In the genomic region with DNA sequence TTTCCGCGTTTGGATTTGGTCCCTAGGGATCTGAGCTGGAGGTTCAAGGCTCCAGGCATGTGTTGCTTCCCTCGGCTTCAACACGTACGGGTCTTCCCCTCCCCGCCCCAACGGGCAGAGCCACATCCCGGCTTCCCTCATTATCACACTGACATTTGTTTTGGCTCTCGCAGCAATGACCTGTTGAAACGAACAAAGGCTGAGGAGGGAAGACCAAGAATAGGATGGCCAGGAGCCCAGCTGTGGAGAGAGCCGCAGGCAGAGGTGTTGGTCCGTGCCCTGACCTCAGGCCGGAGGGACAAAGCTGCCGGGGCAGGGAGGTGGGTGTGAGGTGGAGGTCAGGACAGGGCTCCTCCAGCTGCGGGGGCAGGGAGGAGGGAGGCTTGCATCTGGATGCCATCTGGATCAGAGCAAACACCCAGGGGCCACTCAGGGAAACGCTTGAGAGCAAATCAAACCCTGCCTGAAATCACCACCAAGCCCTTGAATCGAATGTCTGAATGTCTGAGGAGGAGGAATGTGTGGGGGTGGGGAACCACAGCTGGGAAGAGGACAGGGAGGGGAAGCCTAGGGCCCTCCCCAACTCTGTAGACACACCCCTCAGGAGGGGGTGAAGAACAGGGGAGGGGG, we compare ENCODE assay signal across 8 mouse cellular contexts.
DNase-seq lines count a peak whose midpoint lies in the region; ATAC-seq and TF ChIP-seq lines count a peak whose summit lies in the region.

No protein-coding gene starts in this region.

- peak overlapping the region; percentile 45 for H3K4me2 ChIP-seq in embryonic facial prominence, embryonic 13.5 days
- no peak overlapping the region; the same call in 1 of the 2 replicates for H3K4me2 ChIP-seq in intestine, embryonic 15.5 days (replicated peaks)
- peak overlapping the region; percentile 9; the same call in 1 of the 2 replicates for H3K4me2 ChIP-seq in liver, embryonic 14.5 days (ENCODE audit: low read depth)
- no peak overlapping the region for H3K4me2 ChIP-seq in stomach, postnatal 0 days (replicated peaks; ENCODE audit: low read depth)

- peak overlapping the region; percentile 84 for H3K27ac ChIP-seq in embryonic facial prominence, embryonic 13.5 days
- 0 out of 2 replicates have a peak overlapping the region, but pooled peaks have one; percentile 4 for H3K27ac ChIP-seq in intestine, embryonic 15.5 days
- no peak overlapping the region for H3K27ac ChIP-seq in liver, embryonic 14.5 days
- H3K27ac ChIP-seq in stomach, postnatal 0 days (replicated peaks): peak overlapping the region; percentile 70; the same call in 1 of the 2 replicates
- H3K27ac ChIP-seq in left cerebral cortex, adult 2 months: no peak overlapping the region

- intact Hi-C loops in left cerebral cortex, adult 2 months (cut with DNase I): no loop called here

- no peaks in the 10 kb centered on the region for H3K27me3 ChIP-seq in embryonic facial prominence, embryonic 13.5 days
- no peaks in the 10 kb centered on the region for H3K27me3 ChIP-seq in intestine, embryonic 15.5 days (replicated peaks)
- H3K27me3 ChIP-seq in liver, embryonic 14.5 days (ENCODE audit: control insufficient read depth, insufficient read depth, low read length): no peaks in the 10 kb centered on the region
- H3K27me3 ChIP-seq in stomach, postnatal 0 days (ENCODE audit: control insufficient read depth, insufficient read depth, low read length): no peaks in the 10 kb centered on the region

- TF ChIP-seq CTCF in liver, embryonic 14.5 days (IDR thresholded peaks at IDR 0.05; ENCODE audit: low read depth): no peak
- no peak for TF ChIP-seq CTCF in stomach, postnatal 0 days (IDR thresholded peaks at IDR 0.05; ENCODE audit: low read depth)
- no peak for TF ChIP-seq CTCF in left cerebral cortex, adult 2 months (IDR thresholded peaks at IDR 0.05)

- H3K4me1 ChIP-seq in embryonic facial prominence, embryonic 13.5 days: peaks cover 41% of the 10 kb centered on the region
- H3K4me1 ChIP-seq in intestine, embryonic 15.5 days (replicated peaks): peaks cover 29% of the 10 kb centered on the region
- peaks cover 0 to 2% of the 10 kb centered on the region in 2 experiments; a peak in 2 of 4 replicates for H3K4me1 ChIP-seq in liver, embryonic 14.5 days (replicated peaks; ENCODE audit: control insufficient read depth in 2 of 2, insufficient read depth in 2 of 2, low read length in 1 of 2)
- H3K4me1 ChIP-seq in stomach, postnatal 0 days (replicated peaks; ENCODE audit: control insufficient read depth, insufficient read depth): peaks cover 9% of the 10 kb centered on the region; the same call in 1 of the 2 replicates

- no peak overlapping the region for H3K4me3 ChIP-seq in embryonic facial prominence, embryonic 13.5 days
- no peak overlapping the region for H3K4me3 ChIP-seq in intestine, embryonic 15.5 days (replicated peaks)
- H3K4me3 ChIP-seq in liver, embryonic 14.5 days (ENCODE audit: insufficient read depth in 1 of 2, low read depth in 2 of 2, low read length in 2 of 2): no peak overlapping the region
- no peak overlapping the region for H3K4me3 ChIP-seq in stomach, postnatal 0 days (ENCODE audit: low read depth, low read length)
- H3K4me3 ChIP-seq in left cerebral cortex, adult 2 months: no peak overlapping the region

- no peaks in the 10 kb centered on the region for H3K36me3 ChIP-seq in embryonic facial prominence, embryonic 13.5 days
- H3K36me3 ChIP-seq in intestine, embryonic 15.5 days: no peaks in the 10 kb centered on the region
- no peaks in the 10 kb centered on the region for H3K36me3 ChIP-seq in liver, embryonic 14.5 days (replicated peaks; ENCODE audit: control insufficient read depth, insufficient read depth, low read depth)
- H3K36me3 ChIP-seq in stomach, postnatal 0 days (ENCODE audit: control insufficient read depth, insufficient read depth, low read length): no peaks in the 10 kb centered on the region

- WGBS in embryonic facial prominence, embryonic 13.5 days: 2% methylated on average over 17 of the region's 17 CpGs
- WGBS in intestine, embryonic 15.5 days: 17% methylated on average over 17 of the region's 17 CpGs
- WGBS in liver, embryonic 14.5 days (ENCODE audit: insufficient replicate concordance): 15% methylated on average over 17 of the region's 17 CpGs
- WGBS in stomach, postnatal 0 days: 22% methylated on average over 17 of the region's 17 CpGs

- no peaks in the 10 kb centered on the region for H3K9me3 ChIP-seq in embryonic facial prominence, embryonic 13.5 days
- H3K9me3 ChIP-seq in intestine, embryonic 15.5 days: no peaks in the 10 kb centered on the region
- H3K9me3 ChIP-seq in liver, embryonic 14.5 days (ENCODE audit: control insufficient read depth, low read length): no peaks in the 10 kb centered on the region
- H3K9me3 ChIP-seq in stomach, postnatal 0 days (ENCODE audit: control insufficient read depth, low read length): no peaks in the 10 kb centered on the region

- TF ChIP-seq EP300 in liver, embryonic 14.5 days (IDR thresholded peaks at IDR 0.05; ENCODE audit: low read depth): no peak
- no peak for TF ChIP-seq EP300 in stomach, postnatal 0 days (optimal IDR thresholded peaks at IDR 0.05)

- ATAC-seq in embryonic facial prominence, embryonic 13.5 days (ENCODE audit: insufficient number of reproducible peaks, insufficient read depth, low FRiP score, low TSS enrichment, low read depth): 0 out of 2 replicates have a peak, but pooled peaks have one; percentile 46
- no peak for ATAC-seq in intestine, embryonic 15.5 days
- ATAC-seq in liver, embryonic 14.5 days (ENCODE audit: insufficient read depth): no peak
- ATAC-seq in stomach, postnatal 0 days (ENCODE audit: low FRiP score, low TSS enrichment): no peak

- DNase-seq in NIH3T3 (ENCODE audit: low read depth): peak; percentile 50
- no peak for DNase-seq in liver, embryonic 14.5 days (ENCODE audit: low read depth in 3 of 3, low spot score in 3 of 3)
- DNase-seq in stomach, postnatal 0 days (ENCODE audit: low spot score): peak; percentile 32
- DNase-seq in frontal cortex, postnatal 10 days (ENCODE audit: low spot score in 2 of 2): no peak
- no peak for DNase-seq in frontal cortex, postnatal 14 days (ENCODE audit: low spot score in 2 of 2)
- DNase-seq in left cerebral cortex, adult 2 months (ENCODE audit: extremely low spot score in 1 of 2, low spot score in 2 of 2): no peak

- H3K9ac ChIP-seq in embryonic facial prominence, embryonic 13.5 days: peak overlapping the region; percentile 44
- H3K9ac ChIP-seq in intestine, embryonic 15.5 days: no peak overlapping the region
- no peak overlapping the region for H3K9ac ChIP-seq in liver, embryonic 14.5 days (replicated peaks)
- H3K9ac ChIP-seq in stomach, postnatal 0 days (ENCODE audit: low read length): no peak overlapping the region

Comparison
In these comparisons a context has a peak if more than half of its experiments do, and no peak if none do; other contexts are left out.
1. DNase-seq: peak in NIH3T3 (single experiment) and stomach, postnatal 0 days (single experiment); none in liver, embryonic 14.5 days (0 of 3), frontal cortex, postnatal 10 days (0 of 2), frontal cortex, postnatal 14 days (0 of 2) and left cerebral cortex, adult 2 months (0 of 2).
2. H3K27ac ChIP-seq: peak in embryonic facial prominence, embryonic 13.5 days (single experiment), intestine, embryonic 15.5 days (single experiment) and stomach, postnatal 0 days (single experiment); none in liver, embryonic 14.5 days (single experiment) and left cerebral cortex, adult 2 months (single experiment).
3. H3K4me2 ChIP-seq: peak in embryonic facial prominence, embryonic 13.5 days (single experiment) and liver, embryonic 14.5 days (single experiment); none in intestine, embryonic 15.5 days (single experiment) and stomach, postnatal 0 days (single experiment).